Mouse (Mus musculus): ENCODE results near the gene Lamtor5. TPM values are rescaled to one million over a fixed set of nuclear protein-coding genes. Genes with fewer than 3 reads are reported as not detected.

The Lamtor5 gene
- total and polyA plus RNA-seq, 2 experiments from 2014 or later = 114 to 187 TPM

GRCm38 (mm10) chr3:107266814-107267345 lies 11.8 kb upstream of the Lamtor5 start:
- WGBS = 74% methylated on average over 2 of the region's 2 CpGs
- TF ChIP-seq EP300 (IDR thresholded peaks at IDR 0.05; ENCODE audit: low read depth) = no peak
- no peak for TF ChIP-seq CTCF (IDR thresholded peaks at IDR 0.05; ENCODE audit: low read depth)
- H3K27ac ChIP-seq (ENCODE audit: low read depth) = no peak overlapping the region
- no peaks in the 10 kb centered on the region for H3K4me1 ChIP-seq (ENCODE audit: control insufficient read depth, insufficient read depth)
- H3K4me3 ChIP-seq (ENCODE audit: low read depth, low read length) = no peak overlapping the region
- H3K9ac ChIP-seq (replicated peaks; ENCODE audit: low read depth, low read length) = no peak overlapping the region
- ATAC-seq (ENCODE audit: insufficient read depth, low read depth) = no peak
- no peak overlapping the region for H3K4me2 ChIP-seq (ENCODE audit: low read depth, low read length)
- no peaks in the 10 kb centered on the region for H3K36me3 ChIP-seq (replicated peaks; ENCODE audit: control insufficient read depth, insufficient read depth, low read length)
- DNase-seq (ENCODE audit: low spot score) = no peak
- H3K9me3 ChIP-seq (replicated peaks; ENCODE audit: control insufficient read depth, low read length) = no peaks in the 10 kb centered on the region
- no peaks in the 10 kb centered on the region for H3K27me3 ChIP-seq (ENCODE audit: control insufficient read depth, insufficient read depth, low read length)

- H3K27me3 ChIP-seq (ENCODE audit: control insufficient read depth, insufficient read depth, low read length) = no peaks in the 10 kb centered on the region
- ATAC-seq (ENCODE audit: insufficient read depth, low read depth) (no peak), DNase-seq (ENCODE audit: low spot score) (no peak)
- no peak overlapping the region for H3K4me3 ChIP-seq (ENCODE audit: low read depth, low read length)
- no peak overlapping the region for H3K9ac ChIP-seq (replicated peaks; ENCODE audit: low read depth, low read length)
- 74% methylated on average over 3 of the region's 3 CpGs for WGBS
- H3K9me3 ChIP-seq (replicated peaks; ENCODE audit: control insufficient read depth, low read length) = no peaks in the 10 kb centered on the region
- no peaks in the 10 kb centered on the region for H3K36me3 ChIP-seq (replicated peaks; ENCODE audit: control insufficient read depth, insufficient read depth, low read length)
- no peak for TF ChIP-seq EP300 (IDR thresholded peaks at IDR 0.05; ENCODE audit: low read depth)
- TF ChIP-seq CTCF (IDR thresholded peaks at IDR 0.05; ENCODE audit: low read depth) = no peak
- H3K4me1 ChIP-seq (ENCODE audit: control insufficient read depth, insufficient read depth) = no peaks in the 10 kb centered on the region
- no peak overlapping the region for H3K4me2 ChIP-seq (ENCODE audit: low read depth, low read length)
- H3K27ac ChIP-seq (ENCODE audit: low read depth) = no peak overlapping the region
These were observed 6.2 kb upstream of the Lamtor5 start for GRCm38 (mm10) chr3:107272433-107272832.

- H3K27me3 ChIP-seq (ENCODE audit: control insufficient read depth, insufficient read depth, low read length) = no peaks in the 10 kb centered on the region
- no peaks in the 10 kb centered on the region for H3K36me3 ChIP-seq (replicated peaks; ENCODE audit: control insufficient read depth, insufficient read depth, low read length)
- no peaks in the 10 kb centered on the region for H3K9me3 ChIP-seq (replicated peaks; ENCODE audit: control insufficient read depth, low read length)
- peak; percentile 61 for DNase-seq (ENCODE audit: low spot score)
- WGBS = 8% methylated on average over 3 of the region's 3 CpGs
- peak; percentile 65; the same call in 1 of the 2 replicates for ATAC-seq (ENCODE audit: insufficient read depth, low read depth)
- H3K4me2 ChIP-seq (ENCODE audit: low read depth, low read length) = no peak overlapping the region
- no peak overlapping the region for H3K4me3 ChIP-seq (ENCODE audit: low read depth, low read length)
- no peak overlapping the region for H3K27ac ChIP-seq (ENCODE audit: low read depth)
- H3K9ac ChIP-seq (replicated peaks; ENCODE audit: low read depth, low read length) = no peak overlapping the region
- TF ChIP-seq CTCF (IDR thresholded peaks at IDR 0.05; ENCODE audit: low read depth) = peak; percentile 94
- no peak for TF ChIP-seq EP300 (IDR thresholded peaks at IDR 0.05; ENCODE audit: low read depth)
- H3K4me1 ChIP-seq (ENCODE audit: control insufficient read depth, insufficient read depth) = peaks cover 3% of the 10 kb centered on the region; the same call in 1 of the 2 replicates
These were observed 4.8 kb upstream of the Lamtor5 start for GRCm38 (mm10) chr3:107273820-107274219.

- no peak overlapping the region for H3K4me3 ChIP-seq (ENCODE audit: low read depth, low read length)
- ATAC-seq (ENCODE audit: insufficient read depth, low read depth) = no peak
- peaks cover 13% of the 10 kb centered on the region for H3K4me1 ChIP-seq (ENCODE audit: control insufficient read depth, insufficient read depth)
- no peak overlapping the region for H3K4me2 ChIP-seq (ENCODE audit: low read depth, low read length)
- no peak for TF ChIP-seq CTCF (IDR thresholded peaks at IDR 0.05; ENCODE audit: low read depth)
- no peak for TF ChIP-seq EP300 (IDR thresholded peaks at IDR 0.05; ENCODE audit: low read depth)
- DNase-seq (ENCODE audit: low spot score) = no peak
- WGBS = 41% methylated on average over 5 of the region's 5 CpGs
- no peaks in the 10 kb centered on the region for H3K27me3 ChIP-seq (ENCODE audit: control insufficient read depth, insufficient read depth, low read length)
- no peaks in the 10 kb centered on the region for H3K9me3 ChIP-seq (replicated peaks; ENCODE audit: control insufficient read depth, low read length)
- no peak overlapping the region for H3K9ac ChIP-seq (replicated peaks; ENCODE audit: low read depth, low read length)
- H3K36me3 ChIP-seq (replicated peaks; ENCODE audit: control insufficient read depth, insufficient read depth, low read length) = no peaks in the 10 kb centered on the region
- H3K27ac ChIP-seq (ENCODE audit: low read depth) = no peak overlapping the region
These were observed 3.3 kb upstream of the Lamtor5 start for GRCm38 (mm10) chr3:107275351-107275750.

GRCm38 (mm10) chr3:107275996-107276395 lies 2.7 kb upstream of the Lamtor5 start:
- ATAC-seq (ENCODE audit: insufficient read depth, low read depth) (no peak), DNase-seq (ENCODE audit: low spot score) (no peak)
- Histone ChIP-seq H3K27ac (ENCODE audit: low read depth) (no peak overlapping the region), H3K36me3 (replicated peaks; ENCODE audit: control insufficient read depth, insufficient read depth, low read length) (no peaks in the 10 kb centered on the region), H3K9ac (replicated peaks; ENCODE audit: low read depth, low read length) (no peak overlapping the region), H3K9me3 (replicated peaks; ENCODE audit: control insufficient read depth, low read length) (no peaks in the 10 kb centered on the region), H3K4me3 (ENCODE audit: low read depth, low read length) (no peak overlapping the region), H3K27me3 (ENCODE audit: control insufficient read depth, insufficient read depth, low read length) (no peaks in the 10 kb centered on the region), H3K4me1 (ENCODE audit: control insufficient read depth, insufficient read depth) (peaks cover 14% of the 10 kb centered on the region), H3K4me2 (ENCODE audit: low read depth, low read length) (no peak overlapping the region)
- 56% methylated on average over 4 of the region's 4 CpGs for WGBS
- TF ChIP-seq EP300 (IDR thresholded peaks at IDR 0.05; ENCODE audit: low read depth) = no peak
- peak; percentile 29; the same call in 1 of the 2 replicates for TF ChIP-seq CTCF (IDR thresholded peaks at IDR 0.05; ENCODE audit: low read depth)

- TF ChIP-seq CTCF (IDR thresholded peaks at IDR 0.05; ENCODE audit: low read depth) (no peak), EP300 (IDR thresholded peaks at IDR 0.05; ENCODE audit: low read depth) (no peak)
These were observed 2.0 kb upstream of the Lamtor5 start for GRCm38 (mm10) chr3:107276626-107277025.

More at GRCm38 (mm10) chr3:107276626-107277025, 2.0 kb upstream of the Lamtor5 start:
- Histone ChIP-seq H3K27ac (ENCODE audit: low read depth) (no peak overlapping the region), H3K9ac (replicated peaks; ENCODE audit: low read depth, low read length) (no peak overlapping the region), H3K27me3 (ENCODE audit: control insufficient read depth, insufficient read depth, low read length) (no peaks in the 10 kb centered on the region), H3K36me3 (replicated peaks; ENCODE audit: control insufficient read depth, insufficient read depth, low read length) (peaks cover 3% of the 10 kb centered on the region; the same call in 1 of the 2 replicates), H3K4me3 (ENCODE audit: low read depth, low read length) (no peak overlapping the region), H3K4me2 (ENCODE audit: low read depth, low read length) (no peak overlapping the region), H3K4me1 (ENCODE audit: control insufficient read depth, insufficient read depth) (peaks cover 14% of the 10 kb centered on the region), H3K9me3 (replicated peaks; ENCODE audit: control insufficient read depth, low read length) (no peaks in the 10 kb centered on the region)
- WGBS = 78% methylated on average over 3 of the region's 3 CpGs
- no peak for DNase-seq (ENCODE audit: low spot score)
- no peak for ATAC-seq (ENCODE audit: insufficient read depth, low read depth)
